Mouse (Mus musculus) forebrain, embryonic 10.5 days (tissue): ENCODE measurements at regions not wholly inside any gene's neighbourhood (a gene's known extent, or its start where the extent isn't known, plus 50 kb on each side); places are given as distances from the start of the nearest gene placed in this dataset.
"Not testable (repeated sequence)": the region's sequence is repeated elsewhere in the genome, so short reads cannot be mapped to it uniquely, and the experiment has no call there.

ENCODE experiments used
- DNase-seq: peaks from one replicate; pipeline ENCODE4 v3.0.0-alpha.2; 2017; ENCODE audit warnings: low spot score; ENCODE audit errors: extremely low spot score
- H3K27ac ChIP-seq: fragments of 300-500 bp; sonication (generic); 2 replicates; pipeline ENCODE4 v1.5.1; 2016; ENCODE audit warnings: mild to moderate bottlenecking
- H3K27me3 ChIP-seq: fragments of 300-500 bp; sonication (generic); 2 replicates; pipeline ENCODE4 v1.6.1; 2016; ENCODE audit warnings: mild to moderate bottlenecking; ENCODE audit not compliant: poor library complexity, severe bottlenecking
- H3K36me3 ChIP-seq: fragments of 300-500 bp; sonication (generic); replicated peaks from 2 replicates; pipeline ENCODE4 v1.6.1; 2016; ENCODE audit warnings: mild to moderate bottlenecking, moderate library complexity
- H3K4me1 ChIP-seq: fragments of 300-500 bp; sonication (generic); 2 replicates; pipeline ENCODE4 v1.6.1; 2016
- H3K4me3 ChIP-seq: fragments of 300-500 bp; sonication (generic); 2 replicates; pipeline ENCODE4 v1.5.1; 2016; ENCODE audit warnings: mild to moderate bottlenecking, moderate library complexity
- H3K9me3 ChIP-seq: fragments of 300-500 bp; sonication (generic); 2 replicates; pipeline ENCODE4 v1.6.1; 2016; ENCODE audit warnings: mild to moderate bottlenecking, moderate library complexity
- WGBS: fragments of 180-500 bp; shearing (Covaris S2); methylation state at CpG from one replicate; pipeline ENCODE4 v1.1.7; 2016; 5-methylcytosine and 5-hydroxymethylcytosine counted together

DNA sequence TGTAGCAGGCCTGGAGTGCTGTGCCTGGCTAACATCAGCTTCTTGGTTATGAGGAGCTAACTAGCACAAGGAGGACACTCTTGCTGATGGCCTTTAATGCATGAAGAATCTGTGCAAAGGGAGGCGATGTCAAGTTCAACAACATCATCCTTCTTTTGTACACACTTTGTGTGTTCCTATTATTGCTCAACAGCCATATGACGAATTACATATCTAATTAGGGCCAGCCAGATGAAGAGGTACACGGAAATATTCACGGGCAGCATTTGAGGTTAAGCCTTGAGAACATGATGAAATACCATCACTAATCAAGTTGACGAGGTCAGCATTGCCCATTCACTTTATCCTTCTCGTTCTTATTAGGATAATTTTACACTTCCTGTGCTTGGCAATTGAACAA lies 240.2 kb downstream of the Tmem114 start:
- H3K4me3 ChIP-seq = no peak overlapping the region
- WGBS = 90% methylated on average over 6 of the region's 6 CpGs

GRCm38 (mm10) chr16:8178946-8179345 lies 246.0 kb downstream of the Tmem114 start:
- Histone ChIP-seq H3K4me1 (no peaks in the 10 kb centered on the region), H3K27ac (no peak overlapping the region), H3K27me3 (no peaks in the 10 kb centered on the region), H3K36me3 (no peaks in the 10 kb centered on the region), H3K9me3 (no peaks in the 10 kb centered on the region), H3K4me3 (no peak overlapping the region)
- 46% methylated on average over 1 of the region's 1 CpGs for WGBS
- DNase-seq = no peak

More for the DNA sequence above, 240.2 kb downstream of the Tmem114 start:
- peaks cover 12% of the 10 kb centered on the region for H3K4me1 ChIP-seq
- H3K27me3 ChIP-seq = no peaks in the 10 kb centered on the region
- DNase-seq = no peak
- no peaks in the 10 kb centered on the region for H3K9me3 ChIP-seq
- no peak overlapping the region for H3K27ac ChIP-seq
- H3K36me3 ChIP-seq = no peaks in the 10 kb centered on the region

- H3K4me1 ChIP-seq, H3K36me3 ChIP-seq, H3K27ac ChIP-seq, H3K4me3 ChIP-seq, H3K9me3 ChIP-seq, H3K27me3 ChIP-seq, DNase-seq: not testable (repeated sequence)
- WGBS = 94% methylated on average over 7 of the region's 7 CpGs
Observed at GRCm38 (mm10) chr16:8177226-8177625, 247.7 kb downstream of the Tmem114 start.

- Histone ChIP-seq H3K27ac (no peak overlapping the region), H3K27me3 (no peaks in the 10 kb centered on the region), H3K36me3 (no peaks in the 10 kb centered on the region), H3K9me3 (no peaks in the 10 kb centered on the region), H3K4me3 (no peak overlapping the region), H3K4me1 (no peaks in the 10 kb centered on the region)
- DNase-seq = no peak
- WGBS = 73% methylated on average over 6 of the region's 6 CpGs
Observed at GRCm38 (mm10) chr16:8176126-8176525, 248.8 kb downstream of the Tmem114 start.
